Mouse (Mus musculus) leukemia stem cell, adult 10-12 weeks (primary cell): ENCODE results near the gene Rxfp4. TPM values are rescaled to one million over a fixed set of nuclear protein-coding genes. Genes with fewer than 3 reads are reported as not detected.

Experiments used
- polyA plus RNA-seq: library from polyadenylated mRNA; stranded (reverse); fragments of >175 nt; gene quantifications from 2 replicates; pipeline ENCODE4 v1.2.3, GENCODE M21; 2012; ENCODE audit warnings: low replicate concordance

Gene Rxfp4
- polyA plus RNA-seq, result not detected in 2 replicates

DNA sequence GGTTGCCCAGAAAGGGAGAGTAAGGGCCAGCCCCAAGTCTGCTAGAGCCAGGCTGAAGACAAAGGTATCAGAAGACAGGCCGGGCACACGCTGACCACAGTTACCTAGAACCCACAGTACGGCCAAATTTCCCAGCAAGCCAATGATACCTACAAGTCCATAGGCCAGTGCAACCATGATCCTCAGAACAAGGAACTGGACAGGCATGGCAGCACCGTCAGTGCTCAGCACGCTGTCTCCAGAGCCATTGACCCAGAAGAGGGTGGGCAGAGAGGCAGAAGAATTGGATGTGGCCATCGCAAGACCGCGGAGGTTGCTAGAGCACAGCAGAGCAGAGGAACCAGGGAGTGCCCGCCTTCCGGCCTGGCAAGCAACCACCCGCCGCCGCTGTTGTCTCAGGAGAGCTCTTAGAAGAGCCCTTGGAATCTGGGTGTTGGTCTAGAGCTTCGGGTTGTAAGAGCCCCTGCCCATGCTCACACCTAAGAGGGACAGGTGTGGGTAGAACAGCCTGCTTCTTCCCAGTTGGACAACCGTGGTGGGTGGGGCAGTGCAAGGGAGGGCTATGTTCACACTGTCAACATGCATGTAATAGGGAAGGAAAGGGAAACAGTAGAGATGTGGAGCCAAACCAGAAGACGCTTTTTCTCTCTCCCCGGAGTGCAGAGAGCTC lies at the start of gene Rxfp4:
Gene Rxfp4 (minus strand): TSS at position 297 of the 670 bp plus-strand sequence.

DNA sequence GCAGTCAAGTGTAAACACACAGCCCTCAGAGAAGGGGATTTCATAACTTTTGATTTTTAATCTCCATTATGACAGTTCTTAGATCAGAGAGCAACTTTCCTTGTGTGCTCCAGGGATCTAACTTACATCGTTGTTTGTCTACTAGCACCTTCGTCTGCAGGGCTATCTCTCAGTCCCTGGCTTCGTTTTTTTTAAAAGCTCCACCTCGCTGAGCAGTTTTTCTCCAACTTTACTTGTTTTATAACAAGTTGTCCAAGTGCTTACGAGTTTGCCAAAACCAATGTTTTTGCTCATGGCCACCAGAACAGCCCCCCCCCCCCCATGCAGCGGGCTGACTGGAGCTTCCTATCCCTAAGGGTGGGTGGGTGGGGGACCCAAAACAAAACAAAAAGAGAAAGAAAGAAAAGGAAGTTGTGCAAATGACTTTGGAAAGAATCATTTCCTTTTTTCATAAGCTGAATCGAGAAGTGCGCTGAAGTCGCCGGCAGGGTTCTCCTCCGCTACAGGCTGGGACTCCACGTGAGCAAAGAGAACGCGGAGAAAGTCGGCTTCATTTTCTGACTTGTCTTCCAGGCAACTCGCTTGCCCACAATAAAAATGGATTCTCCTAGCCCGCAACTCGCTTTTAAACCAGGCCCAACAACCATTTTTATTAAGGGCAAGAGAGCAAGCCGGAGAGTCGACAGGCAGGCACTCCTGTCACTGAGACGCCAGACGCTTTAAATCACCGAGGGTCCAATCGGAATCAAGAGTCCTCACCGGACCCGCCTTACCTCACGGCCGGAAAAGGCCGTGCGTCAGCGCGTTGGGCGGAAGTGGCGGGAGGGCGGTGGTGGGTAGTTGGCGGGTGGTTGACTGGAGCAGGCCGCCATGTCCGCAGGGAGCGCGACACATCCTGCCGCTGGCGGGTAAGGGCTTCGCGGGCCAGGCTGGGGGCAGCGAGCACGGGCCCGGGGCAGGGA lies 32.3 kb upstream of the Rxfp4 start, which contains the start of gene Khdc4:
Gene Khdc4 (plus strand): TSS at position 824 of the 962 bp plus-strand sequence.

DNA sequence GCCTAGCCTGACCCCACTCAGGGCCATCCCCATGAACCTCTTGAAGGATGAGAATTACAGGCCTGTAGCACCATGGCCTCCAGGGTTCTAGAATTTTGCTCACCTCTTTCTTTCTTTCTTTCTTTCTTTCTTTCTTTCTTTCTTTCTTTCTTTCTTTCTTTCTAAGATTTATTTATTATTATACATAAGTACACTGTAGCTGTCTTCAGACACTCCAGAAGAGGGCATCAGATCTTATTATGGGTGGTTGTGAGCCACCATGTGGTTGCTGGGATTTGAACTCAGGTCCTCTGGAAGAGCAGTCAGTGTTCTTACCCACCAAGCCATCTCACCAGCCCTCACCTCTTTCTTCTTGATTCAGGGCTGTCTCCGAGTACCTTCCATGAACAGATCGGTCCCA lies 47.3 kb downstream of the Rxfp4 start, which contains the start of gene Arhgef2:
Gene Arhgef2 (plus strand): TSS at position 301 of the 400 bp plus-strand sequence.

Other genes starting within 250 kb of the Rxfp4 start
- 95.1 and 190 TPM in 2 replicates for gene Pmf1, start 242.8 kb downstream of the Rxfp4 start, polyA plus RNA-seq
- gene Slc25a44, start 228.0 kb downstream of the Rxfp4 start, polyA plus RNA-seq, result 4.0 and 23.4 TPM in 2 replicates
- gene Sema4a, start 192.0 kb downstream of the Rxfp4 start, polyA plus RNA-seq, result 48.8 and 91.1 TPM in 2 replicates
- 591 and 773 TPM in 2 replicates for gene Lmna, start 143.2 kb downstream of the Rxfp4 start, polyA plus RNA-seq
- gene Mex3a, start 120.7 kb downstream of the Rxfp4 start, polyA plus RNA-seq, result 1.4 TPM in 2 replicates
- gene Rab25, start 104.8 kb downstream of the Rxfp4 start, polyA plus RNA-seq, result 0.39 TPM in 1 of 2 replicates, not detected in the other
- gene Lamtor2, start 100.1 kb downstream of the Rxfp4 start, polyA plus RNA-seq, result 19.8 and 57.6 TPM in 2 replicates
- gene Ubqln4, start 99.4 kb downstream of the Rxfp4 start, polyA plus RNA-seq, result 75.8 and 121 TPM in 2 replicates
- 37.4 and 416 TPM in 2 replicates for gene Ssr2, start 77.3 kb downstream of the Rxfp4 start, polyA plus RNA-seq
- 143 and 295 TPM in 2 replicates for gene Arhgef2, start 47.2 kb downstream of the Rxfp4 start, polyA plus RNA-seq
- gene Khdc4, start 32.7 kb upstream of the Rxfp4 start, polyA plus RNA-seq, result 16.0 and 17.2 TPM in 2 replicates
- gene Rit1, start 63.7 kb upstream of the Rxfp4 start, polyA plus RNA-seq, result 13.0 and 21.9 TPM in 2 replicates
- gene Syt11, start 122.0 kb upstream of the Rxfp4 start, polyA plus RNA-seq, result 0.85 and 1.5 TPM in 2 replicates
- gene Gon4l, start 182.1 kb upstream of the Rxfp4 start, polyA plus RNA-seq, result 5.8 and 12.9 TPM in 2 replicates